Mouse (Mus musculus) gastrocnemius, adult 2 months (tissue): Measurements from ENCODE around the gene Sh3pxd2a. TPM values are rescaled to one million over a fixed set of nuclear protein-coding genes. Genes with fewer than 3 reads are reported as not detected.

Experiments
- DNase-seq: peaks from one replicate; pipeline ENCODE4 v3.0.0; 2022
- H3K27ac ChIP-seq: fragments of 200-600 bp; 2 replicates; pipeline ENCODE4 v1.8.1; 2022; ENCODE audit warnings: mild to moderate bottlenecking
- H3K4me3 ChIP-seq: fragments of 200-600 bp; 2 replicates; pipeline ENCODE4 v1.8.1; 2022; ENCODE audit warnings: mild to moderate bottlenecking, moderate library complexity
- CTCF ChIP-seq: fragments of 200-600 bp; IDR thresholded peaks from 2 replicates; pipeline ENCODE4 v1.8.1; 2022; ENCODE audit warnings: antibody characterized with exemption, mild to moderate bottlenecking, moderate library complexity
- intact Hi-C: fragments of 180-260 bp; cut with DNase I; formaldehyde crosslinking; loops from one replicate; pipeline ENCODE4 v1.15.1; 2025
- total RNA-seq, 2 experiments: library from RNA; stranded (reverse); gene quantifications; 2 replicates each; pipeline ENCODE4 v1.2.3; 2021

Sh3pxd2a gene
- total RNA-seq, 2 experiments from 2014 or later = 37.7 to 44.7 TPM

GRCm38 (mm10) chr19:47319521-47320330, 144.5 kb downstream of the Sh3pxd2a start:
- peak; percentile 43 for DNase-seq
- peak overlapping the region; percentile 65 for H3K4me3 ChIP-seq
- TF ChIP-seq CTCF = no peak; the same call in 1 of the 2 replicates
- H3K27ac ChIP-seq = peak overlapping the region; percentile 77
- intact Hi-C loops = loop anchor here (5.0 kb wide), 1 partner anchor 42 kb away; no protein-coding TSS in a partner anchor

GRCm38 (mm10) chr19:47319061-47319460, 145.1 kb downstream of the Sh3pxd2a start:
- Histone ChIP-seq H3K27ac (peak overlapping the region; percentile 77), H3K4me3 (peak overlapping the region; percentile 65)
- no peak for TF ChIP-seq CTCF
- intact Hi-C loops = loop anchor here (5.0 kb wide), 1 partner anchor 42 kb away; no protein-coding TSS in a partner anchor
- DNase-seq = no peak

GRCm38 (mm10) chr19:47317063-47317938, 146.9 kb downstream of the Sh3pxd2a start:
- peak overlapping the region; percentile 20; the same call in 1 of the 2 replicates for H3K4me3 ChIP-seq
- no peak for TF ChIP-seq CTCF
- peak overlapping the region; percentile 77 for H3K27ac ChIP-seq
- peak; percentile 68 for DNase-seq
- intact Hi-C loops = loop anchor here (5.0 kb wide), 1 partner anchor 40 kb away; no protein-coding TSS in a partner anchor

DNA sequence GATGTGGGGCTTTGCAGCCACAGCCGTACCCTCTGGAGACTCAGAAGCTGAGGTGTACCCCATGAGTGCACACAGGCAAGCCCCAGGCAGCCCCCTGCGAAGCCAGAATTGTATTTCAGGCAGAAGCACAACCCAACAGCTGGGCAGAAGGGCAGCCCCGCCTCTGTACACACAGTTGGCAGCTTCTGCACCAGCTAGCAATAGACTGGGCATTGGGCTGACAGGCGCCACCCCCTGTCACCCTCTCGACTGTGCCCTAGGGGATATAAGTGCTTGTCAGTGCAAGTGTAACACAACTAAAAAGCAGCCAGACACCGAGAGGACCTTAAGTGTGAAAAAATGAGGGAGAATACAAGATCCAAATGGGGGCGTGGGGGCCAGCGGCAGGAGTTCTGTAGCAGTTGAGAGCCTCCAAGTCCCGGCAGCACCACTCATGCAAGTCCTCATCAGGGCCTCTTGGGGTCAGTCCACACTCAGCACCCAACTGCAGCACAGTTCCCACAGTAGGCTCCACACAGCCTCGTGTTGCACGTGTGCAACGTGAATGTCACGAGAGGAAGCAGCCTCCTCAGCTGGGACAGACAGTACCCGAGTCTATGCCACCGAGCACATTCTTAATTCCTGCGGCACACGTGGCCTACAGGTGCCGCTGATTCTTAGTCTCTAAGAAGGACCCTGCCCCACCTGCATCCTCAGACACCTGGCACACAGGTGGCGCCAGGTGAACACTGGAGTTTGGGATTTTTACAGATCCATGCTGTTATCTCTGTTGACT, 147.7 kb downstream of the Sh3pxd2a start:
- peak overlapping the region; percentile 20; the same call in 1 of the 2 replicates for H3K4me3 ChIP-seq
- DNase-seq = peak; percentile 81
- no peak for TF ChIP-seq CTCF
- peak overlapping the region; percentile 77 for H3K27ac ChIP-seq
- intact Hi-C loops = loop anchor here (5.0 kb wide), 1 partner anchor 39 kb away; no protein-coding TSS in a partner anchor

DNA sequence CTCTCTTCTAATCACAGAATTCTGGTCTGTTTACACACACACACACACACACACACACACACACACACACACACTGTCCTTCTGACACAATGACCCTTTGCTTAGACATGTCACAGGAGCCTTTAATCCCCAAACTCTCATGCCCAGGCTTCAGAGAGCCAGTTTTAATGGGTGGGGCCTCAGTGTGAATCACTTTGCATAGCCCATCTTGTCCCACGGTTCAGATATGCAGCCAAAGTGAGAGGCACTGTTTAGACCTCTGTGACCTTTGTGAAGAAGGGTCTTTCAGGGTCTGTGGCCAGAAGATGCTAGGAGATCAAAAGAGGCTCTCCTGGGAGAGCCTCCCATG, 148.3 kb downstream of the Sh3pxd2a start:
- Histone ChIP-seq H3K4me3 (no peak overlapping the region), H3K27ac (peak overlapping the region; percentile 77)
- TF ChIP-seq CTCF = no peak
- intact Hi-C loops = loop anchor here (5.0 kb wide), 1 partner anchor 39 kb away; no protein-coding TSS in a partner anchor
- no peak for DNase-seq

GRCm38 (mm10) chr19:47315091-47315916, 148.9 kb downstream of the Sh3pxd2a start:
- no peak for DNase-seq
- Histone ChIP-seq H3K27ac (peak overlapping the region; percentile 96), H3K4me3 (peak overlapping the region; percentile 78)
- intact Hi-C loops = loop anchor here (5.0 kb wide), 1 partner anchor 38 kb away; no protein-coding TSS in a partner anchor
- no peak for TF ChIP-seq CTCF

DNA sequence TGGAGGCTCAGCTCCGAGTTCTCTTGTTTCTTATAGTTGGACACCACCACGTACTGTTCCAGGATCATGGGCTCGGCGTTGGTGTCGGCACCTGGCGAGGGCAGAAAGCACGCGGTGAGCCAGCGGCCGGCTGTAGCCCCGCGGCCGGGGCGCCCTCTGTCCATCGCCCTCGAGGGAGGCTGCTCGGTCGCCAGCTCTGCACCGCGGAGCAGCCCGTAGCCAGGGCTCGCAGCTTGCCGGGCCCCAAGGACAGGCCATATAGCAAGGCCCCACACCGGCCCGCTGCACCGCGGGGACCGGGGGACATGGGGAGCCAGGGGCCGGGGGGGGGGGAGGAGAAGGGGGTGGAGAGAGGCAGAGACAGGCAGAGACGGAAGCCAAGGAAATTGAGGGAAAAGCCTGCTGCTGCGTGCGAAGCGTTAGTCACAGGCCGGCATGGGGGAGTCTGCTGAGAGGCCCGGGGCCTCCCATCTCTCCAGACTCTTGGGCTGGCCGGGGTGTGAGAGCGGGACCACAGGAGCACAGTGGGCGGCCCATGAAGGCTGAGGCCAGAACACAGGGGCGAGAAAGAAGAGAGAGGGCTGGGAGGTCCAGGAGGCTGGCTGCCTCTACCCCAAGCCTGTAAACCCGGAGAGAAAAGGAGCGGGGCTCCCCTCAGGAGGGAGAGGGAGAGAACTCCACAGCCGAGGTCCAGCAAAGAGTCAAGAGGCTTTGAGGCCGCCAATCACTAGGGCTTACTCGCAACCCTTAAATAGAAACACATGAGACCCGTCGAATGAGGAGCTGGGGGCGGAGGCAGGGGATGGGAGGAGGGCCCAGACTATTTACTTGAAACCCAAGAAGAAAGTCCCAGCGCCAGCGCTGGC, 149.9 kb downstream of the Sh3pxd2a start:
- intact Hi-C loops = no loop called here
- TF ChIP-seq CTCF = no peak

GRCm38 (mm10) chr19:47313387-47314075, 150.7 kb downstream of the Sh3pxd2a start:
- H3K4me3 ChIP-seq = peak overlapping the region; percentile 78
- intact Hi-C loops = no loop called here
- H3K27ac ChIP-seq = peak overlapping the region; percentile 96
- no peak for TF ChIP-seq CTCF
- peak; percentile 39 for DNase-seq

More for the DNA sequence above, 149.9 kb downstream of the Sh3pxd2a start:
- peak overlapping the region; percentile 78 for H3K4me3 ChIP-seq
- peak; percentile 92 for DNase-seq
- peak overlapping the region; percentile 96 for H3K27ac ChIP-seq

GRCm38 (mm10) chr19:47311162-47311561, 153.0 kb downstream of the Sh3pxd2a start:
- TF ChIP-seq CTCF = no peak
- Histone ChIP-seq H3K4me3 (no peak overlapping the region), H3K27ac (0 out of 2 replicates have a peak overlapping the region, but pooled peaks have one; percentile 12)
- intact Hi-C loops = no loop called here
- DNase-seq = no peak

DNA sequence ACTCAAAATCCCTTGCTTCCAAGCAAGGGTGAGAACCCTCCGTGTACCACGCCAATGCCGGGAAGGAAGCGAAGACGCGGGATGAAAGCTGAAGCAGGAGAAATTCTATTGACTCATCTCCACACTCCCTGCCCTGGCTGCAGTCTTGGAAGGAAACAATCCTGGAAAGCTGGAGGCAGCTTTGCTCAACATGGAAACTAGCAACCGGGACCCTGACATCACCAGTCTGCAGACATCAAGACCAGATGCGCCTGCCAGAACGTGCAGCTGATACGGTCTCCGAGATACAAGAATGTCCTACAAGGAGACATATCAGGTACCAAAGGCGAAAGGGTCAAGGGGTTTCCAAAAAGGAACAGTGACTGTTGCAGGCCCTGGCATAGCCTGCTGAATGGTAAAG, 154.4 kb downstream of the Sh3pxd2a start:
- no peak for TF ChIP-seq CTCF
- Histone ChIP-seq H3K27ac (no peak overlapping the region), H3K4me3 (no peak overlapping the region)
- intact Hi-C loops = no loop called here
- DNase-seq = peak; percentile 71
